Mouse (Mus musculus) adrenal gland, adult 8-10 months (tissue): ENCODE data around the gene Klrg1. TPM values are rescaled to one million over a fixed set of nuclear protein-coding genes. Genes with fewer than 3 reads are reported as not detected.

Experiments
- DNase-seq: peaks from one replicate; pipeline ENCODE4 v3.0.0; 2022
- total RNA-seq, 4 experiments: library from RNA; stranded (reverse); gene quantifications; 2 replicates each; pipeline ENCODE4 v1.2.4; 2022

Klrg1 gene
- total RNA-seq, 4 experiments from 2014 or later: 0.35 TPM; not detected in 3

- no peak for DNase-seq
Observed at GRCm38 (mm10) chr6:122292184-122292583, 9.5 kb upstream of the Klrg1 start.

- DNase-seq: no peak
Observed at GRCm38 (mm10) chr6:122291735-122292134, 9.1 kb upstream of the Klrg1 start.

- DNase-seq: no peak
Observed at GRCm38 (mm10) chr6:122291264-122291663, 8.6 kb upstream of the Klrg1 start.

- no peak for DNase-seq
Observed at GRCm38 (mm10) chr6:122290253-122290652, 7.6 kb upstream of the Klrg1 start.

- DNase-seq: no peak
Observed at GRCm38 (mm10) chr6:122289313-122289712, 6.6 kb upstream of the Klrg1 start.

- no peak for DNase-seq
Observed at GRCm38 (mm10) chr6:122288263-122288662, 5.6 kb upstream of the Klrg1 start.

- no peak for DNase-seq
Observed at GRCm38 (mm10) chr6:122284823-122285222, 2.1 kb upstream of the Klrg1 start.

- no peak for DNase-seq
Observed at GRCm38 (mm10) chr6:122284304-122284703, 1.6 kb upstream of the Klrg1 start.

GRCm38 (mm10) chr6:122283429-122283828, 747 bp upstream of the Klrg1 start:
- DNase-seq: no peak

GRCm38 (mm10) chr6:122276565-122276964, 6.1 kb downstream of the Klrg1 start:
- no peak for DNase-seq

GRCm38 (mm10) chr6:122274546-122274945, 8.1 kb downstream of the Klrg1 start:
- no peak for DNase-seq

GRCm38 (mm10) chr6:122270152-122270551, 12.5 kb downstream of the Klrg1 start:
- no peak for DNase-seq

GRCm38 (mm10) chr6:122269170-122269569, 13.5 kb downstream of the Klrg1 start:
- no peak for DNase-seq

GRCm38 (mm10) chr6:122268561-122268960, 14.1 kb downstream of the Klrg1 start:
- DNase-seq: peak; percentile 23

GRCm38 (mm10) chr6:122262543-122262942, 20.1 kb downstream of the Klrg1 start:
- DNase-seq: no peak

GRCm38 (mm10) chr6:122252146-122252545, 30.5 kb downstream of the Klrg1 start:
- no peak for DNase-seq

- DNase-seq: no peak
Observed at GRCm38 (mm10) chr6:122250033-122250432, 32.6 kb downstream of the Klrg1 start.

Other genes starting within 250 kb of the Klrg1 start
- 100 to 1,000 TPM; 149 to 174 (median 167) TPM for gene M6pr, start 25.8 kb upstream of the Klrg1 start, total RNA-seq
- gene Phc1, start 57.7 kb upstream of the Klrg1 start, total RNA-seq: 10 to 100 TPM; 24.0 to 40.3 (median 30.0) TPM
- gene Rimklb, start 215.9 kb upstream of the Klrg1 start, total RNA-seq: under 1 TPM in 2 of 4 experiments, not detected in 2; 0.44 to 0.70 TPM
- 10 to 100 TPM in 2 of 4 experiments, 1 to 10 TPM in 2; 7.4 to 14.4 (median 10.0) TPM for gene Mfap5, start 223.0 kb upstream of the Klrg1 start, total RNA-seq